Mouse (Mus musculus): ENCODE measurements around the gene Rela.

Rela gene

GRCm38 (mm10) chr19:5637069-5638047, at the start of gene Rela:
Gene Rela, plus strand, starts transcription at chr19:5637483.
- ATAC-seq (ENCODE audit: insufficient number of reproducible peaks, low FRiP score, low TSS enrichment), result peak; percentile 79; the same call in 1 of the 2 replicates

- ATAC-seq (ENCODE audit: insufficient number of reproducible peaks, low FRiP score, low TSS enrichment), result no peak
Observed at GRCm38 (mm10) chr19:5589159-5589558, 48.1 kb upstream of the Rela start.

GRCm38 (mm10) chr19:5591888-5592287, 45.4 kb upstream of the Rela start:
- no peak for ATAC-seq (ENCODE audit: insufficient number of reproducible peaks, low FRiP score, low TSS enrichment)

- no peak for ATAC-seq (ENCODE audit: insufficient number of reproducible peaks, low FRiP score, low TSS enrichment)
Observed at GRCm38 (mm10) chr19:5599224-5599623, 38.1 kb upstream of the Rela start.

- ATAC-seq (ENCODE audit: insufficient number of reproducible peaks, low FRiP score, low TSS enrichment), result peak; percentile 89
Observed at GRCm38 (mm10) chr19:5601752-5602541, 35.3 kb upstream of the Rela start, which contains the start of gene Rnaseh2c. Gene Rnaseh2c, plus strand, starts transcription at chr19:5601873.

- ATAC-seq (ENCODE audit: insufficient number of reproducible peaks, low FRiP score, low TSS enrichment), result no peak
Observed at GRCm38 (mm10) chr19:5603664-5604063, 33.6 kb upstream of the Rela start.

GRCm38 (mm10) chr19:5605126-5605525, 32.2 kb upstream of the Rela start:
- no peak for ATAC-seq (ENCODE audit: insufficient number of reproducible peaks, low FRiP score, low TSS enrichment)

- ATAC-seq (ENCODE audit: insufficient number of reproducible peaks, low FRiP score, low TSS enrichment), result no peak
Observed at GRCm38 (mm10) chr19:5606196-5606595, 31.1 kb upstream of the Rela start.

- no peak for ATAC-seq (ENCODE audit: insufficient number of reproducible peaks, low FRiP score, low TSS enrichment)
Observed at GRCm38 (mm10) chr19:5607705-5608410, 29.4 kb upstream of the Rela start.

- ATAC-seq (ENCODE audit: insufficient number of reproducible peaks, low FRiP score, low TSS enrichment), result no peak
Observed at GRCm38 (mm10) chr19:5608707-5609106, 28.6 kb upstream of the Rela start.

GRCm38 (mm10) chr19:5609171-5609546, 28.1 kb upstream of the Rela start:
- no peak for ATAC-seq (ENCODE audit: insufficient number of reproducible peaks, low FRiP score, low TSS enrichment)

- ATAC-seq (ENCODE audit: insufficient number of reproducible peaks, low FRiP score, low TSS enrichment), result peak; percentile 91
Observed at GRCm38 (mm10) chr19:5609547-5610404, 27.5 kb upstream of the Rela start, which contains the start of gene Kat5. Gene Kat5, minus strand, starts transcription at chr19:5610237.

- ATAC-seq (ENCODE audit: insufficient number of reproducible peaks, low FRiP score, low TSS enrichment), result no peak
Observed at GRCm38 (mm10) chr19:5611973-5612372, 25.3 kb upstream of the Rela start.

GRCm38 (mm10) chr19:5612762-5613411, 24.4 kb upstream of the Rela start:
- ATAC-seq (ENCODE audit: insufficient number of reproducible peaks, low FRiP score, low TSS enrichment), result no peak

GRCm38 (mm10) chr19:5614953-5615352, 22.3 kb upstream of the Rela start:
- no peak for ATAC-seq (ENCODE audit: insufficient number of reproducible peaks, low FRiP score, low TSS enrichment)

- ATAC-seq (ENCODE audit: insufficient number of reproducible peaks, low FRiP score, low TSS enrichment), result no peak
Observed at GRCm38 (mm10) chr19:5620007-5620406, 17.3 kb upstream of the Rela start.

- no peak for ATAC-seq (ENCODE audit: insufficient number of reproducible peaks, low FRiP score, low TSS enrichment)
Observed at GRCm38 (mm10) chr19:5621884-5622283, 15.4 kb upstream of the Rela start.

- no peak for ATAC-seq (ENCODE audit: insufficient number of reproducible peaks, low FRiP score, low TSS enrichment)
Observed at GRCm38 (mm10) chr19:5625311-5625710, 12.0 kb upstream of the Rela start.

GRCm38 (mm10) chr19:5629907-5630306, 7.4 kb upstream of the Rela start:
- ATAC-seq (ENCODE audit: insufficient number of reproducible peaks, low FRiP score, low TSS enrichment), result no peak

Data from cerebellum, adult (tissue).